Mouse (Mus musculus): Measurements from ENCODE around the gene Adh5. TPM values are rescaled to one million over a fixed set of nuclear protein-coding genes. Genes with fewer than 3 reads are reported as not detected.

Adh5 gene
- 53.5 to 64.6 TPM (median 61.6 TPM) in 4 replicates for total RNA-seq (2023)

GRCm38 (mm10) chr3:138442612-138443464 is at the start of gene Adh5:
Gene Adh5 (plus strand): TSS chr3:138443093.

GRCm38 (mm10) chr3:138415121-138415690 is 27.7 kb upstream of the Adh5 start, which contains the start of gene Adh4:
Gene Adh4 (plus strand): TSS chr3:138415466.

GRCm38 (mm10) chr3:138489327-138490033 is 46.6 kb downstream of the Adh5 start, which contains the start of gene Metap1:
Gene Metap1 (minus strand): TSS chr3:138489515.

Other genes starting within 250 kb of the Adh5 start
- not detected in 4 replicates for gene 4930579F01Rik, start 249.3 kb upstream of the Adh5 start, total RNA-seq (2023)
- not detected in 4 replicates for gene Adh7, start 225.3 kb upstream of the Adh5 start, total RNA-seq (2023)
- not detected in 4 replicates for gene Adh1, start 182.1 kb upstream of the Adh5 start, total RNA-seq (2023)
- not detected in 4 replicates for gene Adh6a, start 129.8 kb upstream of the Adh5 start, total RNA-seq (2023)
- gene Adh6b, start 101.3 kb upstream of the Adh5 start, total RNA-seq (2023), result not detected in 4 replicates
- not detected in 4 replicates for gene Adh4, start 27.6 kb upstream of the Adh5 start, total RNA-seq (2023)
- 44.9 to 49.8 TPM (median 46.9 TPM) in 4 replicates for gene Metap1, start 46.4 kb downstream of the Adh5 start, total RNA-seq (2023)
- gene Eif4e, start 83.1 kb downstream of the Adh5 start, total RNA-seq (2023), result 65.9 to 84.0 TPM (median 74.0 TPM) in 4 replicates

All from B cell, adult 62 days (primary cell).